Mouse (Mus musculus): ENCODE data around the gene Psmd12.
"Not testable (repeated sequence)": the region's sequence is repeated elsewhere in the genome, so short reads cannot be mapped to it uniquely, and the experiment has no call there.

Gene Psmd12

DNA sequence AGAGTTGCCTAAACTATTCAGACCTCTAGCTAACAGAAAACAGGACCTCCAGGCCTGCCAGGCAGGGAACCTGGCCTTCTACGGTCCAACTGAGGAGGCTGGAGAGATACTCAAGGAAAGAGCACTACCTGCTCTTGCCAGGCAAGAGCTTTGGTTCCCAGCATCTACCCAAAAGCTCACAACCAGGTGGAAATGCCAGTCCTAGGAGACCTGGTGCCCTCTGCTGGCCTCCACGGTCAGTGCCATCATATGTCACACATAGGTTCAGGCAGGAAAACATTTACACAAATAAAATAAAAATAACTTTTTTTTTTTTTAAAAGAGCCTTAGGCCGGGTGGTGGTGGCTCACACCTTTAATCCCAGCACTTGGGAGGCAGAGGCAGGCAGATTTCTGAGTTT lies 16.8 kb upstream of the Psmd12 start:
- DNase-seq (ENCODE audit: low spot score in 2 of 2) = peak; percentile 27 to 56

GRCm38 (mm10) chr11:107463251-107463681 lies 16.0 kb upstream of the Psmd12 start:
- no peak for DNase-seq (ENCODE audit: low spot score in 2 of 2)

DNA sequence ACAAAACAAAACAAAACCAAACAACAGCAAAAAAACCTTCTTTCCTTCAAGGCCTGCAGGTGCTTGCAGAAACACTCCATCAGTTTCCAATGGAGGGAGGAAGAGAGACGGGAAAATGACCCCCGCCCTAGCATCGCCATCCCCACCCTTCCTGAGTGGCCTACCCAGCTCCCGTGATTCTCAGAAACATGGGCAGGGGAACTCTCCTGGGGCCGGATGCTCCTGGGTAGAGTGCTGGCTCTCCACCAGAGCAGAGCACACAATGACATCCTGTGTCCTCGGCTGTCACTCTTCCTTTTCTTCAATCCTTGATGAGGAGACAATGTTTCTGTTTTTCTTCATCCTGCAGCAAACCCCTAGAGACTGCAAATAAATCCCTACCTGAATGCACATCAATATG lies 15.1 kb upstream of the Psmd12 start:
- DNase-seq (ENCODE audit: low spot score in 2 of 2) = no peak

GRCm38 (mm10) chr11:107465041-107465440 lies 14.2 kb upstream of the Psmd12 start:
- peak in 1 of 2 experiments; percentile 16 for DNase-seq (ENCODE audit: low spot score in 2 of 2)

DNA sequence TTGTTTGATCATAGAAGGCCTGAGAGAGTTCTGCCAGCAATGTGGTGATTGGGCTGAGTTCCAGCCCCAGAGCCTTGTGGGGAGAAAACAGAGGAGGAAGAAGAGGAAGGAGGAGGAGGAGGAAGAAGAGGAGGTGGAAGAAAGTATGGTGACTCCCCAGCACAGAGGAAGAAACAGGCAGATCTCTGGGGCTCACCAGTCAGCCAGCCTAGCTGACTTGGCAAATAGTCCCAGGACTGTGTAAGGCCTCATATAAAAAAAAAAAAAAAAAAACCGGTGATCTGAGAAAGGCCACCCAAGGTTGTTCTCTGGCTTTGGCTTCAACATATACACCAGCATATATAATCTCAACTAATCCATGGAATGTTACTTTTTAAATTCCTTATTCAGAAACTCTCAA lies 13.3 kb upstream of the Psmd12 start:
- DNase-seq (ENCODE audit: low spot score in 2 of 2) = no peak

DNA sequence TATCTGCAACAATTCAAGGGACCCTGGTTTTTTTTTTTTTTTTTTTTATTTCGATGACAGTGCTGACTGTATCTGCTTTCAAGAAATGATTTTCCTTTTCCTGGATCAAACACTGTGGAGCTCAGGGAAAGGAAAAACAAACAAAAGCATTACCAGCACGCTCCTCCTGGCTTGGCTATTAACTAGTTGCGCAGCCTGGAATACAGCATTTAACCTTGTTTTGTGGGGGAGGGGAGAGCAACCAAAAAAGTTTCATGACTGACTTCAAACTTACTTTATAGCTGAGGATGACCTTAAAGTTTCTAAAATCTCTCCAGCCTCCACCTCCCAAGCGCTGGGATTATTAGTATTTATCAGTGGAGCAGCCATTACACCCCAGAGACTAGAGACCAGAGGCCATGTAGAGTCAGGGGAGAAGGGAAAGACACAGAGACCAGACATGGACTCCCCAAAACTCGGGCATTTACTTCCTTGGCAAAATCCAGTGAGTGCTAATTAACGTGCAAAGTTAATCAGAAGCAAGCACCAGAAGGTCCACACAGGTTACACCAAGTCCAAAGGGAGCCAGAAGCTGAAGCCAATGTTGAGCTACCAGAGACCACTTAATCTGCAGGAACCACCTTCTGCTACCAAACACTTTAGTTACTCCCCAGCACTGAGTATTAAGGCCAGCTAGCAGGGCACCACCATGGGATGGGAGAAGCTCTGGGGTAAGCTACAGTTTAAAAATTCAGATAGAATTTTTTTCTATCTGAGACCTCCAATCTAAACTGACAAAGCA lies 12.5 kb upstream of the Psmd12 start:
- no peak for DNase-seq (ENCODE audit: low spot score in 2 of 2)

GRCm38 (mm10) chr11:107468252-107469030 lies 10.8 kb upstream of the Psmd12 start:
- peak; percentile 21 to 27 for DNase-seq (ENCODE audit: low spot score in 2 of 2)

GRCm38 (mm10) chr11:107469031-107469522 lies 10.2 kb upstream of the Psmd12 start:
- peak; percentile 66 to 71 for DNase-seq (ENCODE audit: low spot score in 2 of 2)

DNA sequence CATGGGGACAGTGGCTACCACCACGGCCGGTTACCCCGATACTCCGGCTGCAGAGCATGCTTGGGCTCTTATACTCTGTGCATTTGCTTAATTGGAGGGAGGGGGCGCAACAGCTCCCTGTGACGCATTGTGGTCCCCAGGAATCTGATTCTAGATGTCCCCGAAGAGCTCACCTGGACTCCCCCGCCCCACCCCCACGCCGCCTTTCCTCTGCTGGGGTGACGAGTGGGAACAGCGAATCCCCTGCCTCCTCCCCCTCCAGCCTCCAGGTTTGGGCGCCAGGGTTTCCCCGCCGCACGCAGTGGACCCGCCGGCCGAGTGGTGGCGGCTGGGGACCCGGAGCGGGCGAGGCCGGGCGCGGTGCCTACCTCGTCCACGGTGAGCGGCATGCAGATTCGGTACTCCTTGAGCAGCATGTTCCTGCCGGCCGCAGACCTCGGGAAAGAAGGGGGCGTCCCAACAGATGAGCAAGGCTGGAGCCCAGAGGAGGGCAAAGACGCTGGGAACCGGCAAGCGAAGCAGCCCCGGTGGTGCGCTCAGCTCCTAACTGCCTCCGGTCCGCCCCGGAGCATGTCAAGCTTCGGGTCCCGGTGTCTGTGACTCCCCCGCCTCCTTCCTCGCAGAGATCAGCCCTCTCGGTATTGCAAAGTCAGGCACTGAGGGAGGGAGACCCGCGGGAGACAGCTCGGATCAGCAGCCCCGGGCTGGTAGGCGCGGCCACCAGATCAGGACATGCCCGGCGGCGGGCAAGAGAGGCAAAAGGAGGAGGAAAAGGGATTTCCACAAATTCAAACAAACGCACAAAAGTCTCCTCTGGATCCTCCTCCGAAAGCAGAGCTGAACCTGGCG lies 9.5 kb upstream of the Psmd12 start:
- DNase-seq (ENCODE audit: low spot score in 2 of 2) = peak; percentile 47 to 54

DNA sequence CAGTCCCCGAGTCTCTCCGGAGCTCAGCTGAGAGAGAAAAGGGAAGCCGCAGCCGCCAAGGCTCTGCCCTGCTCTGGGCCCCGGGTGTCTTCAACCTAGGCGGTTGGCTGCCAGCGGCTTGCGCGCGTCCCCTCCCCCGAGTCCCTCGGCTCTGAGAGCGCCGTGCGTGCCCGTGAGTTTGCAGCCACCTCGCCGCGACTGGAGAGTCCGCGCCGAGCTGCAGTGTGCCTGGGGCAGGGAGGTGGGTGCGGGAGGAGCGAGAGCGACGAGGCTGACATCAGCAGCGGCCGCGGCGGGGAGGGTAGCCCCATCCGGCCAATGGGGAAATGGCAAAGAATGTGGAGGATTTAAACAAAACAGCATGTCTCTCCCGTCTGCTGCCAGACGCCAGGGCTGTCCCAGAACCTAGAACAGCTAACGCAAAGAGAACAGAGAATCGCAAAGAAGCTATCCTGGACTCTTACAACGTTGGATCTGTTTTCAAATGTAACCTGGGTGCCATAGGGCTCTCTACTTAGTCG lies 8.7 kb upstream of the Psmd12 start, which contains the start of gene Pitpnc1:
Gene Pitpnc1 (minus strand): TSS at position 179 of the 521 bp plus-strand sequence.
- peak; percentile 86 for DNase-seq (ENCODE audit: low spot score in 2 of 2)

DNA sequence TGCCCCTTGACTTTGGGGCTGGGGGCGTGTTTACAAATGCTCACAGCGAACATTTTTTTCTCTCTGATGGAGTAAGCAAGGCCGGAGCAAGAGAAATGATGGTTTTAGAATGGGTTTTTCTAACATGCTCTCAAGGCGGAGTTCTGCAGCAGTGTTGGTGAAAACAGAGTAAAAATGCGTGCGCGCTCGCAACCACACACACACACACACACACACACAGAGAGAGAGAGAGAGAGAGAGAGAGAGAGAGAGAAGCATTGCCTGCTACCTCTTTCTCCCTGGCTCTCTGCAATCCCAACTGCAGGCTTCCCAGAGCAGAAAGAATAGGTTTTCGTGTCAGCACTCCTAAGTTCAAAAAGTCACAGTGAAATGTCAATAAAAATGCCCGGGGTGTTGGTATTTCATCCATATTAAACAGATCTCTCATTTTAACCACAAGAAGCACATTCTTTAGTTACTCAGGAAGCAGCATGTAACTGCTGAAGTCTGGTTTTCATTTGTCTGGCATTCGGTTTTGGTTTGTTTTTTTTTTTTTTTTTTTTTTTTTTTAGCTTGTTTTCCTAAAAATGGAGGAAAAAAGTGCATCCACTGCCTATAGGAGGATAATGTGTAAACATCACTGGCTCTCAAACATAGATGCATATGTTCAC lies 8.1 kb upstream of the Psmd12 start:
- peak in 1 of 2 experiments; percentile 16 for DNase-seq (ENCODE audit: low spot score in 2 of 2)

DNA sequence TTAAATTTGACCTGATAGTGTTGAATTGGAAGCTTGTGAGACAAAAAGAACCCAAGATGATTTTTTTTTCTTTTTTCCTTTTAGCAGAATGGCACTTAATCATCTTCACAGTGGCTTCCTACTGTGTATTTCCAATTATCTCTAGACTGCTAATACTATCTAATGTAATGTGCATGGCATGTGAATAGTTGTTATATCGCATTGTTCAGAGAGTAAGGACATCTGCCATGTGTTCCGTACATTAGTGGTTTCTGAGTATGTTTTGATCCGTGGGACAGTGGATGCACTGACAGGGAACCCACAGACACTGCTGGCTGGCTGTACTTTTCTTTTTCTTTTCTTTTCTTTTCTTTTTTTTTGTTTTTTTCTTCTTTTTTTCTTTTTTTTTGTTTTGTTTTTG lies 7.0 kb upstream of the Psmd12 start:
- DNase-seq (ENCODE audit: low spot score in 2 of 2) = no peak

- peak; percentile 67 to 68 for DNase-seq (ENCODE audit: low spot score in 2 of 2)
These were observed 6.0 kb upstream of the Psmd12 start for GRCm38 (mm10) chr11:107473137-107473820.

DNA sequence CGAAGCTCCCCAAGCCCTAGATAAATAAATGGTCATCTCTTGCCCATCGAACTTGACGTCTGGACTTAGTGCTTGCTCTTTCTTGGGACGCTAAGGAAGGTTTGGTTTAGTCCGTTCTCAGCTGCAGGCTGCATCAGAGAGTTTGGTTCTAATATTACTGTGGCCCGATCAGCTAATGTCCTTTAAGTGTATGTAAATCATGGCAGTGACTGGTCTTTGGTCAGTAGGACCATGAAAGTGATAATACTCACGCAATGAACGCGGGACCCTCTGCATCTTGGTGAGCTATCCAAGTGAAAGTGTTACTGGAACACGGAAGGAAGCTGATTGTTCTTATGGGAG lies 549 bp downstream of the Psmd12 start:
- no peak for DNase-seq (ENCODE audit: low spot score in 2 of 2)

- DNase-seq (ENCODE audit: low spot score in 2 of 2) = no peak
These were observed 5.1 kb downstream of the Psmd12 start for GRCm38 (mm10) chr11:107484341-107484740.

GRCm38 (mm10) chr11:107502801-107503200 lies 23.5 kb downstream of the Psmd12 start:
- no peak for DNase-seq (ENCODE audit: low spot score in 2 of 2)

DNA sequence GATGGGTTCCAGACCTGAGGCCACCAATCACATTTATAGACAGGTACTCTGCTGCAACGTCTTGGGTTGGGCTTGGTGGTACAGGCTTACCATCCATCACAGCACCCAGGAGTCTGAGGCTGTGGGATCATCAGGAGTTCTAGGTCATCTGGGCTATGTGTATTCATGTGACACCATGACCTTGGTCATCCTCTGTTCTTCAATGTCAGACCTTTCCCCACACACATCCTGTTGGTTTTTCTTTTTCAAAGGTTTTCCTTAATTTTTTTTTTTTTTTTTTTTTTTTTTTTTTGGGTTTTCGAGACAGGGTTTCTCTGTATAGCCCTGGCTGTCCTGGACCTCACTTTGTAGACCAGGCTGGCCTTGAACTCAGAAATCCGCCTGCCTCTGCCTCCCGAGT lies 25.1 kb downstream of the Psmd12 start:
- not testable (repeated sequence) for DNase-seq (ENCODE audit: low spot score in 2 of 2)

DNA sequence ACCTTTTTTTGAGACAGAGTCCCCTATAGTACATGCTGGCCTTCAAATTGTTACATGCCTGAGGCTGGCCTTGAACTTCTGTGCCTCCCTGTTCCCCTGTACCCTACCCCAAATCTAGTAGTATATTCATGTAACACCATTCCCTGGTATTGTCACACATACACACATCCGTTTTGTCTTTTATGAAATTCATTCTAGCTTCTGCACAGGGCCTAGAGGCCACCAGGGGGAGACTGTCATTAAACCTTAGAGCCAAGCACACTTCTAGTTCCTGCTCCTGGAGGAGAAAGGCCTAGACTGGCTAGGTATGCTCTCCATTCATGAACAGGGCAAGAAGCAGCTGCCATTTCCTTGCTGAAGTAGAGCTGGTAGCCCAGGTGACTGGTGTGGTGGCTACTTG lies 27.0 kb downstream of the Psmd12 start:
- DNase-seq (ENCODE audit: low spot score in 2 of 2) = peak in 1 of 2 experiments; percentile 20

DNA sequence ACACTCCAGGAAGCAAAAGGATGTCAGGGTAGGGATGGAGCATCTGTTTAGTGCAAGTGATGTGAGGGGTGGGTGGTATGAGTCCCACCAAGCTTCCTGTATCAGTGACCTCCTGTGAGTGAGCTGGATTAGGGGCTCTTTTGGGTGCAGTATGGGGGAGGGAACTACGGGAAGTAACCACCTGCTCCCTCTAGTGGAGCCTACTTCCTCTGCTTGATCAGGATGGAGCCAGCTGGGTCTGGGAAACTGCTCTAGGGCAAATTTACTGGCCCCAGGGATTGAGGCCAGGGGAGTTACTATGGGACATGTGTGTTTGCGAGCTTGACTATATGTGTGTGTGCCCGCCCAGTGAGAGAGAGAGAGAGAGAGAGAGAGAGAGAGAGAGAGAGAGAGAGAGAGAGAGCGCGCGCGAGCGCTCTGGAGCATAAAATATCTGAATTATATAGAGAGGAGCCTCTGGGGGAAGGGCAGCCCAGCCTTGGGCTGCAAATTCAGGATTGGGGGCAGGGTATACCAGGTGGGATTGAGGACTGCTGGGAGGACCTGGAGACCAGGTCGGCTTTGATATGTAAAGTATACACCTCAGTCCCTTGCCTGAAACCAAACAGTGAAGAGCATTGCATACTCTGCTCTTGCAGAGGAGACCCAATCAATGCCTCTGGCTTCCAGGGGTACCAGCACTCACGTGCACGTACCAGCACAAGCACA lies 30.5 kb downstream of the Psmd12 start:
- no peak for DNase-seq (ENCODE audit: low spot score in 2 of 2)

Data from natural killer cell, adult 2 months (primary cell).